Mouse (Mus musculus) urinary bladder, postnatal 0 days (tissue): Measurements from ENCODE around the gene Wfdc1. TPM values are rescaled to one million over a fixed set of nuclear protein-coding genes. Genes with fewer than 3 reads are reported as not detected.

Experiments
- polyA plus RNA-seq: library from polyadenylated mRNA; unstranded; fragments of >200 nt; fragmentation: Nextera tagmentation; extraction: Ambion mirVana; gene quantifications from 2 replicates; pipeline ENCODE4 v1.2.1, GENCODE M21; 2015

The Wfdc1 gene
- 94.8 and 115 TPM in 2 replicates for polyA plus RNA-seq

DNA sequence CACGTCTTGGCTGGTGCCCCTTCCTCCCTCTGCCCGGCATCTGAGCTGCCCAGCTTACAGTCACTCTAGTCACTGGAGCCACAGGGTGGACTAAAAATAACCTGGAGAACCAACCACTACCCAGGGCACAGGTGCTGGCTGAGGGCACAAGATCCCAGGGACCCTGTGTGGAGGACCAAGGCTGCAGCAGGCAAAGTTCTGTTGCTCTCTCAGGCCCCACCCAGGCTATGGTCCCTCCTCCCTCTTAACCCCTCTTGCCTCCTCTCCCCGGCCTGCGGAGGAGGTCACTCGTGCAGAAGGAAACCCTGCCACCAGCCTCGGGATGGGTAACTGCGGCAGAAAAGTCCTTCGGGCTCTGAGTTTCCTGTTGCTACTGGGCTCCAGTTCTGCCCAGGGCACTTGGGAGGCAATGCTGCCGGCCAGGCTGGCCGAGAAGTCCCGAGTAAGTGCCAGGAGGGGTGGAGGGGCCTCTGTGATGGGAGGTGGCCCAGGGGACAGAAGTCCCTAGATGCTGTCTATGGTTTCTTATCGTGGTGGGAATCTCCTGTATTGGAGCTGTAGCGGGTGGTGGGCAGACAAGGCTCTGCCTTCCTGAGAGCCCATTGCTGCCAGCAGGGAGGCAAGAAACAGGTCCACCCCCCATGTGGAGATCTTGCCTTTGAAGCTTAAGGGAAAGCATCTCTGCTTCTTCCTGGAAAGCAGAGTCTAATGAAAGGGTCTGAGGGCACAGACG lies at the start of gene Wfdc1:
Gene Wfdc1, plus strand, starts transcription at position 147 of the 733 bp plus-strand sequence.

DNA sequence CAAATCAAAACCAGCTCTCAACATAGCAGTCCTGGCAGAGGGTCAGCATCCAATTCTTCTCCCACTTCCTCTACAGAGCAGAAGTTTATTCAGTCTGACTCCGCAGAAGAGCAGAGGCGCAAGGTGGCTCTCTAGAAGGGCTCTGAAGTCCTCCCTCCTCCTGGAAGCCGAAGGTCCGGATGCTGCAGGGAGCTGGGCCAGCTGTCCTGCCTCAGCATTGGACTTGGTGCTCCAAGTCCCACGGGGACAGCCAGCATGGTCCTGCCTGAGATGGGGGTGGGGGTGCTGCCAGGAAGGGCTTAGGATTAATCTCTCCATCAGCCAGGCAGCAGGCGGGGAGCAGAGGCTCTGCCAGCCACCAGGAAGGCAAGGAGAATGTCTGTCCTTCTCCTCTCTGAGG lies 30.8 kb upstream of the Wfdc1 start, which contains the start of gene Kcng4:
Gene Kcng4, minus strand, starts transcription at position 303 of the 400 bp plus-strand sequence.

GRCm38 (mm10) chr8:119699549-119700134 lies 33.5 kb downstream of the Wfdc1 start, which contains the start of gene Atp2c2:
TSS of gene Atp2c2 (plus strand) at chr8:119700009.

Other genes starting within 250 kb of the Wfdc1 start
- gene Osgin1, start 232.2 kb upstream of the Wfdc1 start, polyA plus RNA-seq, result 14.7 and 14.8 TPM in 2 replicates
- 0.08 and 0.10 TPM in 2 replicates for gene Necab2, start 219.6 kb upstream of the Wfdc1 start, polyA plus RNA-seq
- gene Slc38a8, start 164.7 kb upstream of the Wfdc1 start, polyA plus RNA-seq, result not detected in 2 replicates
- gene Mbtps1, start 107.6 kb upstream of the Wfdc1 start, polyA plus RNA-seq, result 51.5 and 57.5 TPM in 2 replicates
- 21.4 and 22.7 TPM in 2 replicates for gene Hsdl1, start 91.2 kb upstream of the Wfdc1 start, polyA plus RNA-seq
- 0.10 TPM in 1 of 2 replicates, not detected in the other for gene Dnaaf1, start 91.1 kb upstream of the Wfdc1 start, polyA plus RNA-seq
- 5.7 and 6.3 TPM in 2 replicates for gene Taf1c, start 61.1 kb upstream of the Wfdc1 start, polyA plus RNA-seq
- not detected in 2 replicates for gene Adad2, start 53.6 kb upstream of the Wfdc1 start, polyA plus RNA-seq
- gene Kcng4, start 30.7 kb upstream of the Wfdc1 start, polyA plus RNA-seq, result 0.35 and 0.51 TPM in 2 replicates
- 1.4 and 1.7 TPM in 2 replicates for gene Atp2c2, start 33.6 kb downstream of the Wfdc1 start, polyA plus RNA-seq
- 9.9 and 10.4 TPM in 2 replicates for gene Tldc1, start 112.1 kb downstream of the Wfdc1 start, polyA plus RNA-seq
- 44.0 and 53.4 TPM in 2 replicates for gene Cotl1, start 174.2 kb downstream of the Wfdc1 start, polyA plus RNA-seq
- 6.9 and 9.2 TPM in 2 replicates for gene Klhl36, start 195.9 kb downstream of the Wfdc1 start, polyA plus RNA-seq
- 58.3 and 60.2 TPM in 2 replicates for gene Usp10, start 244.0 kb downstream of the Wfdc1 start, polyA plus RNA-seq
- gene Gm20388, start 244.5 kb downstream of the Wfdc1 start, polyA plus RNA-seq, result 1.2 TPM in 1 of 2 replicates, not detected in the other